Mouse (Mus musculus): ENCODE results near the gene Gm9999. TPM values are rescaled to one million over a fixed set of nuclear protein-coding genes. Genes with fewer than 3 reads are reported as not detected.
A peak's percentile ranks its signal among the peaks of the same experiment; 100 is the strongest.

The Gm9999 gene
- polyA plus RNA-seq, 2 experiments = not detected

DNA sequence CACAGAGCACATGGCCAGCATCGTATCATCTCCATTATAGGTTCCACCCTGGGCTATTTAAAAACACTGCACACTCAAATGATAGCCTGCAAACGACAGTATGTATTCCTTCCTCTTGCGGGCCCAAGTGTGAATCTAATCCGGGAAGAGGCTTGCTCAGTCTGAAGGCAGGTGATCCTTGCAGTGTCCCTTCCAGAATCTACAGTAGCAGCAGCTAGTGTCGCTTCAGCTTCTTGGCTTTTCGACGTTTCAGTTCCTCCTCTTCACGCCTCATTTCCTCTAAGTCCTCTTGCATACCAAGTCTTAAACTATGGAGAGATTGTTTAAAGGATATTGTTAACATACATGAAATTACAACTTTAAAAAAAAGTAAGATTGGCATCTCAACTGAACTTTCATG is 9.7 kb downstream of the Gm9999 start:
- Histone ChIP-seq H3K4me3 (replicated peaks; ENCODE audit: low read length) (no peak overlapping the region), H3K9ac (ENCODE audit: low read depth, low read length, severe bottlenecking) (no peak overlapping the region), H3K27ac (replicated peaks; ENCODE audit: low read depth, low read length) (no peak overlapping the region), H3K9me3 (ENCODE audit: control insufficient read depth, low read length) (no peaks in the 10 kb centered on the region), H3K36me3 (ENCODE audit: control insufficient read depth, insufficient read depth, low read length) (peaks cover 80% of the 10 kb centered on the region), H3K27me3 (ENCODE audit: control insufficient read depth, insufficient read depth, low read length) (no peaks in the 10 kb centered on the region), H3K4me2 (replicated peaks; ENCODE audit: low read depth, low read length, severe bottlenecking) (no peak overlapping the region), H3K4me1 (ENCODE audit: control insufficient read depth, insufficient read depth, low read length) (no peaks in the 10 kb centered on the region)
- ATAC-seq (ENCODE audit: low FRiP score, low read depth) (no peak), DNase-seq (ENCODE audit: low spot score) (no peak)
- WGBS = 91% methylated on average over 8 of the region's 8 CpGs
- TF ChIP-seq POLR2A (IDR thresholded peaks at IDR 0.05; ENCODE audit: borderline replicate concordance, extremely low read depth, insufficient read depth, insufficient read length) = no peak

- H3K4me3 ChIP-seq (replicated peaks; ENCODE audit: low read length) = no peak overlapping the region
Measured at GRCm38 (mm10) chr7:46995558-46995957, 12.2 kb downstream of the Gm9999 start.

GRCm38 (mm10) chr7:46997008-46997407 is 13.6 kb downstream of the Gm9999 start:
- peak; percentile 71 for ATAC-seq (ENCODE audit: low FRiP score, low read depth)
- Histone ChIP-seq H3K4me2 (replicated peaks; ENCODE audit: low read depth, low read length, severe bottlenecking) (no peak overlapping the region), H3K9ac (ENCODE audit: low read depth, low read length, severe bottlenecking) (no peak overlapping the region), H3K36me3 (ENCODE audit: control insufficient read depth, insufficient read depth, low read length) (peaks cover 73% of the 10 kb centered on the region), H3K4me1 (ENCODE audit: control insufficient read depth, insufficient read depth, low read length) (peaks cover 5% of the 10 kb centered on the region; the same call in 1 of the 2 replicates), H3K9me3 (ENCODE audit: control insufficient read depth, low read length) (no peaks in the 10 kb centered on the region), H3K27me3 (ENCODE audit: control insufficient read depth, insufficient read depth, low read length) (no peaks in the 10 kb centered on the region), H3K4me3 (replicated peaks; ENCODE audit: low read length) (no peak overlapping the region), H3K27ac (replicated peaks; ENCODE audit: low read depth, low read length) (no peak overlapping the region)
- TF ChIP-seq POLR2A (IDR thresholded peaks at IDR 0.05; ENCODE audit: borderline replicate concordance, extremely low read depth, insufficient read depth, insufficient read length) = no peak
- WGBS = 95% methylated on average over 4 of the region's 4 CpGs
- DNase-seq (ENCODE audit: low spot score) = no peak

More at GRCm38 (mm10) chr7:46995558-46995957, 12.2 kb downstream of the Gm9999 start:
- Histone ChIP-seq H3K4me1 (ENCODE audit: control insufficient read depth, insufficient read depth, low read length) (no peaks in the 10 kb centered on the region), H3K36me3 (ENCODE audit: control insufficient read depth, insufficient read depth, low read length) (peaks cover 85% of the 10 kb centered on the region), H3K9me3 (ENCODE audit: control insufficient read depth, low read length) (no peaks in the 10 kb centered on the region), H3K27ac (replicated peaks; ENCODE audit: low read depth, low read length) (no peak overlapping the region), H3K4me2 (replicated peaks; ENCODE audit: low read depth, low read length, severe bottlenecking) (no peak overlapping the region), H3K9ac (ENCODE audit: low read depth, low read length, severe bottlenecking) (no peak overlapping the region), H3K27me3 (ENCODE audit: control insufficient read depth, insufficient read depth, low read length) (no peaks in the 10 kb centered on the region)
- DNase-seq (ENCODE audit: low spot score) (no peak), ATAC-seq (ENCODE audit: low FRiP score, low read depth) (no peak)
- 95% methylated on average over 3 of the region's 3 CpGs for WGBS
- TF ChIP-seq POLR2A (IDR thresholded peaks at IDR 0.05; ENCODE audit: borderline replicate concordance, extremely low read depth, insufficient read depth, insufficient read length) = no peak

DNA sequence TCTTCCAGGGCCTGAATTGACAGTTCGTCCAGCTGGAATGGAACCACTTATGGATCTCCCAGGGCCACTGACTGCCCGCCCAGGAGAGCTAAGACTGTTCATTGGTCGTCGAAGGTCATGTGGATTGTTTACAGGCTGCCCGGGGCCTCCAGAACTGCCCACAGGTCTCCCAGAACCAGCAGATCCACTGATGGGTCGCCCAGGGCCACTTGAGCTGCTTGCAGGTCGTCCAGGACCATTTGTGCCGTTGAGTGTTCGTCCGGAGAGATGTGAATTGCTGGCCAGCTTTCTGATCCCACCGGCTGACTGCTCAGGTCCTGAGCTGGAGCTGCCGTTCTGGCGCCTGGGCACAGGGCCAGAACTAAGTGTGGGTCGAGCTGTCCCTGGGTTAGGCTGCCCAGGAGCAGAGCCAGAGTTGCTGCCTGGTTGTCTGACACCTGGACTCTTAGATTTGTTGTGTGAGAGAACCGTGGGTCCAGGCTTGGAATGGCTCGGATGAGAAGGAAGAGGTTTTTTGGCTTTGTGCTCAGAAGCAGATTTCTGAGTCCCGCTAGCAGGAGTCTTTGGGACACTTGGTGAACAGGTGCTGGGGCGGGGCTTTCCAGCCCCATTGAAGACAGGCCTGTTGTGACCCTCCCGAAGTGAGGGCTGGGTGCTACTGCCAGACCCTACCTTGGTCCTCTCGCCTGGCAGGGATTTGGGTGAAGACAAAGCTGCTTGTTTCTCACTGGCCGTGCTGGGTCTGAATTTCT is 14.4 kb downstream of the Gm9999 start:
- 85% methylated on average over 21 of the region's 21 CpGs for WGBS
- no peak overlapping the region for H3K4me2 ChIP-seq (replicated peaks; ENCODE audit: low read depth, low read length, severe bottlenecking)
- no peak overlapping the region for H3K9ac ChIP-seq (ENCODE audit: low read depth, low read length, severe bottlenecking)
- no peak for ATAC-seq (ENCODE audit: low FRiP score, low read depth)
- H3K27me3 ChIP-seq (ENCODE audit: control insufficient read depth, insufficient read depth, low read length) = no peaks in the 10 kb centered on the region
- H3K27ac ChIP-seq (replicated peaks; ENCODE audit: low read depth, low read length) = no peak overlapping the region
- no peak overlapping the region for H3K4me3 ChIP-seq (replicated peaks; ENCODE audit: low read length)
- no peak for TF ChIP-seq POLR2A (IDR thresholded peaks at IDR 0.05; ENCODE audit: borderline replicate concordance, extremely low read depth, insufficient read depth, insufficient read length)
- H3K36me3 ChIP-seq (ENCODE audit: control insufficient read depth, insufficient read depth, low read length) = peaks cover 65% of the 10 kb centered on the region
- H3K9me3 ChIP-seq (ENCODE audit: control insufficient read depth, low read length) = no peaks in the 10 kb centered on the region
- H3K4me1 ChIP-seq (ENCODE audit: control insufficient read depth, insufficient read depth, low read length) = peaks cover 11% of the 10 kb centered on the region
- no peak for DNase-seq (ENCODE audit: low spot score)

DNA sequence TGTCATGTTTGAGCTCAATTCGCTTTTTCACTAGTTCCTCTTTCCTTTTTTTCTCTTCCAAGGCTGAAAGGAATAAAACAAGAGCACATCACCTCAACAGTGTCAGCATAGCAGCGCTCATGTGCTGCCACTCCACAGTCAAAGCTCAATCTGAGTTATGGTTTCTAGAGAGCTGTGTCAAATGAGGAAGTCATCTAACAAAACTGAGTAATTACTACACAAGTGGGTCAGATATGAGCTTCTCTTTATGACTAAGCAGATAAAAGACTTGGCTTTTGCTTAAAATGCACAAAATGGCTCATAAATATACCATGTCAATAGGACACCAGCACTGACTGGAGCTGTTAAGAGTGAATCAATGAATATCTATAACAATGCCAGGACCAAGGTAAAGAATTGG is 15.6 kb downstream of the Gm9999 start:
- Histone ChIP-seq H3K4me3 (replicated peaks; ENCODE audit: low read length) (no peak overlapping the region), H3K4me1 (ENCODE audit: control insufficient read depth, insufficient read depth, low read length) (peaks cover 18% of the 10 kb centered on the region), H3K27ac (replicated peaks; ENCODE audit: low read depth, low read length) (no peak overlapping the region), H3K36me3 (ENCODE audit: control insufficient read depth, insufficient read depth, low read length) (peaks cover 54% of the 10 kb centered on the region), H3K4me2 (replicated peaks; ENCODE audit: low read depth, low read length, severe bottlenecking) (no peak overlapping the region), H3K9me3 (ENCODE audit: control insufficient read depth, low read length) (no peaks in the 10 kb centered on the region), H3K9ac (ENCODE audit: low read depth, low read length, severe bottlenecking) (no peak overlapping the region), H3K27me3 (ENCODE audit: control insufficient read depth, insufficient read depth, low read length) (no peaks in the 10 kb centered on the region)
- ATAC-seq (ENCODE audit: low FRiP score, low read depth) (no peak), DNase-seq (ENCODE audit: low spot score) (no peak)
- TF ChIP-seq POLR2A (IDR thresholded peaks at IDR 0.05; ENCODE audit: borderline replicate concordance, extremely low read depth, insufficient read depth, insufficient read length) = no peak
- 95% methylated on average over 2 of the region's 2 CpGs for WGBS
